Mouse (Mus musculus) C2C12 (cell line): ENCODE measurements around the gene Cxcl14.

Experiments used
- CTCF ChIP-seq: IDR thresholded peaks from one replicate; pipeline ENCODE4 v1.5.1; 2011; ENCODE audit not compliant: control insufficient read depth, insufficient read depth, insufficient read length
- MAX ChIP-seq: IDR thresholded peaks from one replicate; pipeline ENCODE4 v1.6.1; 2011; ENCODE audit warnings: mild to moderate bottlenecking, control low read depth
- MYOD1 ChIP-seq: IDR thresholded peaks from one replicate; pipeline ENCODE4 v1.6.1; 2011; ENCODE audit warnings: low read depth; ENCODE audit not compliant: control insufficient read depth, insufficient read length
- MYOG ChIP-seq: IDR thresholded peaks from one replicate; pipeline ENCODE4 v1.6.1; 2011; ENCODE audit not compliant: control insufficient read depth, insufficient read length; ENCODE audit errors: extremely low read depth
- USF1 ChIP-seq: IDR thresholded peaks from one replicate; pipeline ENCODE4 v1.6.1; 2011; ENCODE audit warnings: low read depth, mild to moderate bottlenecking, control low read depth, moderate library complexity

- TF ChIP-seq CTCF (no peak), MYOD1 (no peak), MYOG (no peak), MAX (no peak), USF1 (no peak)
Measured at GRCm38 (mm10) chr13:56344355-56344754, 48.0 kb upstream of the Cxcl14 start.
